Mouse (Mus musculus) MEL (cell line): ENCODE measurements around the gene Cd36. TPM values are rescaled to one million over a fixed set of nuclear protein-coding genes. Genes with fewer than 3 reads are reported as not detected.

Source experiments
- DNase-seq: peaks from one replicate; pipeline ENCODE4 v3.0.0; 2011; ENCODE audit warnings: low read depth, low spot score
- H3K27ac ChIP-seq: 2 replicates; pipeline ENCODE4 v1.5.1; 2012; ENCODE audit warnings: low read depth, mild to moderate bottlenecking, control low read depth, low read length, moderate library complexity; ENCODE audit not compliant: control insufficient read depth
- H3K27me3 ChIP-seq, 2 experiments: fragments of 150-350 bp in 1 of 2; sonication (generic) in 1 of 2; 2 replicates each; pipeline ENCODE4 v1.6.1; 2012; ENCODE audit warnings: low read length in 2 of 2, mild to moderate bottlenecking in 2 of 2, improper control_type of control experiment in 1 of 2, moderate library complexity in 1 of 2; ENCODE audit not compliant: insufficient read depth in 2 of 2, control insufficient read depth in 1 of 2
- H3K36me3 ChIP-seq, 2 experiments: 2 replicates each; pipeline ENCODE4 v1.6.1; 2012 to 2014; ENCODE audit warnings: low read length in 2 of 2, improper control_type of control experiment in 1 of 2, inconsistent platforms in 1 of 2, mild to moderate bottlenecking in 1 of 2; ENCODE audit not compliant: insufficient read depth in 2 of 2, control insufficient read depth in 1 of 2
- H3K4me1 ChIP-seq, 2 experiments: fragments of 150-350 bp in 1 of 2; sonication (generic) in 1 of 2; 2 replicates each; pipeline ENCODE4 v1.6.1; 2012; ENCODE audit warnings: low read length in 2 of 2, improper control_type of control experiment in 1 of 2, mild to moderate bottlenecking in 1 of 2; ENCODE audit not compliant: insufficient read depth in 2 of 2, control insufficient read depth in 1 of 2
- H3K4me3 ChIP-seq, 2 experiments: fragments of 150-350 bp in 1 of 2; sonication (generic) in 1 of 2; 2 replicates each; pipeline ENCODE4 v1.5.1; 2012; ENCODE audit warnings: low read depth in 2 of 2, low read length in 2 of 2, mild to moderate bottlenecking in 2 of 2, moderate library complexity in 2 of 2, control low read depth in 1 of 2, improper control_type of control experiment in 1 of 2; ENCODE audit not compliant: control insufficient read depth in 1 of 2, insufficient read depth in 1 of 2
- H3K79me2 ChIP-seq: 2 replicates; pipeline ENCODE4 v1.6.1; 2012; ENCODE audit warnings: mild to moderate bottlenecking, low read length, moderate library complexity; ENCODE audit not compliant: control insufficient read depth, poor library complexity, insufficient read depth
- H3K9ac ChIP-seq: 2 replicates; pipeline ENCODE4 v1.6.1; 2012; ENCODE audit warnings: low read depth, mild to moderate bottlenecking, control low read depth, low read length, moderate library complexity; ENCODE audit not compliant: control insufficient read depth, poor library complexity, severe bottlenecking
- H3K9me3 ChIP-seq: fragments of 150-350 bp; sonication (generic); replicated peaks from 2 replicates; pipeline ENCODE4 v1.6.1; 2012; ENCODE audit warnings: mild to moderate bottlenecking, low read length, improper control_type of control experiment, moderate library complexity; ENCODE audit not compliant: insufficient read depth
- CHD1 ChIP-seq: IDR thresholded peaks from 2 replicates; pipeline ENCODE4 v1.6.1; 2012; ENCODE audit warnings: low read depth, mild to moderate bottlenecking, inconsistent platforms, low read length, improper control_type of control experiment
- CHD2 ChIP-seq: IDR thresholded peaks from 2 replicates; pipeline ENCODE4 v1.6.1; 2011; ENCODE audit warnings: low read length, improper control_type of control experiment
- CTCF ChIP-seq, 3 experiments: IDR thresholded peaks in 2 of 3; conservative IDR thresholded peaks in 1 of 3; 2 replicates each; pipeline ENCODE4 v1.5.1; 2011 to 2012; ENCODE audit warnings: low read length in 3 of 3, low read depth in 2 of 3, mild to moderate bottlenecking in 2 of 3, improper control_type of control experiment in 1 of 3, inconsistent platforms in 1 of 3, mixed read lengths in 1 of 3, moderate library complexity in 1 of 3; ENCODE audit not compliant: control insufficient read depth in 1 of 3, insufficient read depth in 1 of 3, poor library complexity in 1 of 3, severe bottlenecking in 1 of 3
- E2F4 ChIP-seq: IDR thresholded peaks from 2 replicates; pipeline ENCODE4 v1.6.1; 2011; ENCODE audit warnings: low read depth, low read length, improper control_type of control experiment, borderline replicate concordance
- GABPA ChIP-seq: IDR thresholded peaks from 2 replicates; pipeline ENCODE4 v1.6.1; 2012; ENCODE audit warnings: low read depth, mild to moderate bottlenecking, inconsistent platforms, low read length, improper control_type of control experiment, moderate library complexity
- GATA1 ChIP-seq: IDR thresholded peaks from 2 replicates; pipeline ENCODE4 v1.6.1; 2011; ENCODE audit warnings: low read depth, low read length, improper control_type of control experiment
- JUND ChIP-seq: IDR thresholded peaks from 2 replicates; pipeline ENCODE4 v1.6.1; 2011; ENCODE audit warnings: low read depth, mild to moderate bottlenecking, improper control_type of control experiment, low read length
- KAT2A ChIP-seq: conservative IDR thresholded peaks from 2 replicates; pipeline ENCODE4 v1.6.1; 2012; ENCODE audit warnings: low read depth, low read length, improper control_type of control experiment, inconsistent platforms
- MAFK ChIP-seq: IDR thresholded peaks from 2 replicates; pipeline ENCODE4 v1.6.1; 2011; ENCODE audit warnings: low read depth, mild to moderate bottlenecking, low read length, improper control_type of control experiment, borderline replicate concordance
- MAX ChIP-seq: IDR thresholded peaks from 2 replicates; pipeline ENCODE4 v1.6.1; 2011; ENCODE audit warnings: low read length, improper control_type of control experiment
- MYC ChIP-seq: IDR thresholded peaks from 2 replicates; pipeline ENCODE4 v1.6.1; 2011; ENCODE audit warnings: low read depth, mild to moderate bottlenecking, low read length, improper control_type of control experiment, moderate library complexity
- NRF1 ChIP-seq: IDR thresholded peaks from 2 replicates; pipeline ENCODE4 v1.6.1; 2014; ENCODE audit warnings: low read depth, mild to moderate bottlenecking, inconsistent platforms, low read length, improper control_type of control experiment, moderate library complexity; ENCODE audit not compliant: poor library complexity, insufficient read depth, severe bottlenecking
- POLR2AphosphoS2 ChIP-seq: IDR thresholded peaks from 2 replicates; pipeline ENCODE4 v1.6.1; 2011; ENCODE audit warnings: low read length, improper control_type of control experiment
- SIN3A ChIP-seq: IDR thresholded peaks from 2 replicates; pipeline ENCODE4 v1.6.1; 2012; ENCODE audit warnings: low read length, improper control_type of control experiment, inconsistent platforms
- SMC3 ChIP-seq: IDR thresholded peaks from 2 replicates; pipeline ENCODE4 v1.6.1; 2011; ENCODE audit warnings: low read depth, low read length, improper control_type of control experiment
- TCF12 ChIP-seq: IDR thresholded peaks from 2 replicates; pipeline ENCODE4 v1.6.1; 2014; ENCODE audit warnings: low read depth, mild to moderate bottlenecking, inconsistent platforms, low read length, improper control_type of control experiment, moderate library complexity
- USF2 ChIP-seq, 2 experiments: IDR thresholded peaks; 2 replicates each; pipeline ENCODE4 v1.6.1; 2011 to 2012; ENCODE audit warnings: improper control_type of control experiment in 2 of 2, low read length in 2 of 2, borderline replicate concordance in 1 of 2, inconsistent platforms in 1 of 2, low read depth in 1 of 2, mild to moderate bottlenecking in 1 of 2; ENCODE audit not compliant: insufficient read depth in 1 of 2
- ZKSCAN1 ChIP-seq: IDR thresholded peaks from 2 replicates; pipeline ENCODE4 v1.6.1; 2012; ENCODE audit warnings: low read depth, mild to moderate bottlenecking, inconsistent platforms, low read length, improper control_type of control experiment, moderate library complexity
- ZNF384 ChIP-seq: IDR thresholded peaks from 2 replicates; pipeline ENCODE4 v1.6.1; 2012; ENCODE audit warnings: low read depth, mild to moderate bottlenecking, inconsistent platforms, low read length, improper control_type of control experiment
- polyA plus RNA-seq, 2 experiments: library from polyadenylated mRNA; stranded (reverse) in 1 of 2; unstranded in 1 of 2; fragments of >175 nt in 1 of 2; fragments of >200 nt in 1 of 2; gene quantifications; 2 replicates each; pipeline versions ENCODE4 v1.2.1 to v1.2.4; 2012; ENCODE audit warnings: low replicate concordance in 2 of 2, low read depth in 1 of 2; ENCODE audit not compliant: insufficient read length in 2 of 2, insufficient read depth in 1 of 2, missing spikeins in 1 of 2
- total RNA-seq: library from RNA; depleted of rRNA; stranded (reverse); fragments of 300-350 nt; gene quantifications from 2 replicates; pipeline ENCODE4 v1.2.3, GENCODE M21; 2012

The Cd36 gene
- total and polyA plus RNA-seq, 3 experiments: 0.07 to 0.19 TPM; not detected in 1

- no peaks in the 10 kb centered on the region for H3K9me3 ChIP-seq
- DNase-seq: no peak
- H3K79me2 ChIP-seq: no peaks in the 10 kb centered on the region
- H3K4me1 ChIP-seq: peaks cover 0 to 7% of the 10 kb centered on the region in 2 experiments; a peak in 2 of 4 replicates
- no peak overlapping the region for H3K27ac ChIP-seq
- TF ChIP-seq MAFK (no peak), NRF1 (no peak), KAT2A (no peak), ZKSCAN1 (no peak), CHD2 (no peak), GATA1 (no peak), MAX (no peak), ZNF384 (no peak), GABPA (no peak), E2F4 (no peak)
- H3K9ac ChIP-seq: no peak overlapping the region
- H3K4me3 ChIP-seq: no peak overlapping the region
- H3K36me3 ChIP-seq: peaks cover 0 to 7% of the 10 kb centered on the region in 2 experiments; a peak in 2 of 4 replicates
- H3K27me3 ChIP-seq: no peaks in the 10 kb centered on the region
Measured at GRCm38 (mm10) chr5:17881542-17881896, 7.1 kb downstream of the Cd36 start.

GRCm38 (mm10) chr5:17880799-17881541 is 7.6 kb downstream of the Cd36 start:
- Histone ChIP-seq H3K4me1 (peaks cover 0 to 7% of the 10 kb centered on the region in 2 experiments; a peak in 2 of 4 replicates), H3K9ac (no peak overlapping the region), H3K27me3 (no peaks in the 10 kb centered on the region), H3K9me3 (no peaks in the 10 kb centered on the region), H3K27ac (no peak overlapping the region), H3K36me3 (peaks cover 0 to 9% of the 10 kb centered on the region in 2 experiments; a peak in 2 of 4 replicates), H3K79me2 (no peaks in the 10 kb centered on the region), H3K4me3 (no peak overlapping the region)
- no peak for DNase-seq
- TF ChIP-seq JUND (no peak), TCF12 (peak; percentile 31; the same call in 1 of the 2 replicates), USF2 (IDR thresholded peaks at IDR 0.05; ENCODE audit: borderline replicate concordance in 1 of 2, insufficient read depth in 1 of 2, low read depth in 1 of 2, low read length in 2 of 2) (no peak), GATA1 (peak; percentile 25; the same call in 1 of the 2 replicates)

GRCm38 (mm10) chr5:17879924-17880323 is 8.7 kb downstream of the Cd36 start:
- no peak overlapping the region for H3K9ac ChIP-seq
- H3K4me3 ChIP-seq: no peak overlapping the region
- no peak overlapping the region for H3K27ac ChIP-seq
- H3K9me3 ChIP-seq: no peaks in the 10 kb centered on the region
- H3K79me2 ChIP-seq: no peaks in the 10 kb centered on the region
- no peaks in the 10 kb centered on the region for H3K27me3 ChIP-seq
- TF ChIP-seq ZNF384: no peak
- no peak for TF ChIP-seq SIN3A
- TF ChIP-seq CHD1: no peak
- TF ChIP-seq USF2 (IDR thresholded peaks at IDR 0.05; ENCODE audit: borderline replicate concordance in 1 of 2, insufficient read depth in 1 of 2, low read depth in 1 of 2, low read length in 2 of 2): no peak
- no peak for TF ChIP-seq POLR2AphosphoS2
- TF ChIP-seq CTCF (IDR thresholded peaks at IDR 0.05 in 2 of 3, conservative IDR thresholded peaks at IDR 0.05 in 1 of 3; ENCODE audit: control insufficient read depth in 1 of 3, insufficient read depth in 1 of 3, low read depth in 2 of 3, low read length in 3 of 3, poor library complexity in 1 of 3, severe bottlenecking in 1 of 3): no peak
- TF ChIP-seq MYC: no peak
- no peak for TF ChIP-seq ZKSCAN1
- TF ChIP-seq SMC3: no peak
- H3K36me3 ChIP-seq: peaks cover 0 to 9% of the 10 kb centered on the region in 2 experiments; a peak in 2 of 4 replicates
- DNase-seq: no peak
- peaks cover 0 to 7% of the 10 kb centered on the region in 2 experiments; a peak in 2 of 4 replicates for H3K4me1 ChIP-seq
